Mouse (Mus musculus) heart, embryonic 10.5 days (tissue): ENCODE measurements around the gene March6. TPM values are rescaled to one million over a fixed set of nuclear protein-coding genes. Genes with fewer than 3 reads are reported as not detected.

ENCODE experiments used
- DNase-seq: peaks from one replicate; pipeline ENCODE4 v3.0.0-alpha.2; 2017; ENCODE audit warnings: low spot score
- H3K27ac ChIP-seq: fragments of 300-500 bp; sonication (generic); 2 replicates; pipeline ENCODE4 v1.5.1; 2016; ENCODE audit warnings: mild to moderate bottlenecking
- H3K27me3 ChIP-seq: fragments of 300-500 bp; sonication (generic); 2 replicates; pipeline ENCODE4 v1.6.1; 2016; ENCODE audit warnings: mild to moderate bottlenecking; ENCODE audit not compliant: poor library complexity, insufficient read depth, severe bottlenecking
- H3K36me3 ChIP-seq: fragments of 300-500 bp; sonication (generic); 2 replicates; pipeline ENCODE4 v1.6.1; 2016; ENCODE audit warnings: mild to moderate bottlenecking, moderate library complexity
- H3K4me1 ChIP-seq: fragments of 300-500 bp; sonication (generic); 2 replicates; pipeline ENCODE4 v1.6.1; 2016; ENCODE audit warnings: mild to moderate bottlenecking
- H3K4me3 ChIP-seq: fragments of 300-500 bp; sonication (generic); 2 replicates; pipeline ENCODE4 v1.5.1; 2016; ENCODE audit warnings: mild to moderate bottlenecking, moderate library complexity
- H3K9me3 ChIP-seq: fragments of 300-500 bp; sonication (generic); 2 replicates; pipeline ENCODE4 v1.6.1; 2016; ENCODE audit warnings: mild to moderate bottlenecking, moderate library complexity
- WGBS: fragments of 180-500 bp; shearing (Covaris S2); methylation state at CpG from one replicate; pipeline ENCODE4 v1.1.7; 2016; 5-methylcytosine and 5-hydroxymethylcytosine counted together
- polyA plus RNA-seq: library from polyadenylated mRNA; unstranded; fragments of >200 nt; fragmentation: Nextera tagmentation; extraction: Ambion mirVana; gene quantifications from 2 replicates; pipeline ENCODE4 v1.2.1, GENCODE M21; 2016

The March6 gene
- polyA plus RNA-seq, result 30.5 and 37.3 TPM in 2 replicates

DNA sequence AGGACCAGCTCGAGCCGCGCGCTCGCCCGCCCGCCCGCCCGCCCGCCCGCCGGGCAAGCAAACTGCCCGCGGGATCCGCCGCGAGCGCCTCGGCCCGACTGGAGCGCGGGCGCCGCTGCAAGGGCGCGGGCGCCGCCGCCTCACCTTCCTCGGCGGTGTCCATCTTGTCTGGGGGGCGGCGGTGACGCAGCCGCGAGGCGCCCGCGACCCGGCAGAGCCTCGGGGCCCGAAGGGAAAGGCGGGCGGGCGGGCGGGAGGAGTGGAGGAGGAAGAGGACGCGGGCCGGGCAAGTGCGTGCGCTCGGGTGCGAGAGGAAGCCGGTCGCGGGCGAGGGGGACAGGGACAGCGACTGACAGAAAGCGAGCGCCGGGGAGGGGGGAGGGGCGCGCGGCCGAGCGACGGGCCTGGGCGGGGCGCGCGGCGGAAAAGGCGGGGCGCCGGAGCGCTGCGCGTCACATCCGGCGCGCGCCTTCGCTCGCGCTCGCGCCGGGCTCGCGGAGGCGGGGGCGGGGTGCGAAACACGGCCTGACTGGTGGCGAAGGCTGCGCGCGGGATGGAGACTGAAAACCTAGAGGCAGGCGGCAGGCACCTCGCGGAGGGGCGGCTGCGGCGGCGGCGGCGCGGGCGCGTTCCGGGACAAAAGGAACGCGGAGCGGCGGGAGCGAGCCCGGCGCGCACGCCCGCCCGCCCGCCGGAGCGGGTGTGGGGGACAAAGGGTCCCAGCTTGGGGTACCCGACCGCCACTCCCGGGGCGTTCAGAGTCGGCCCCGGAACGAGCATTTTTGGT is at the start of gene March6:
Gene March6, minus strand, starts transcription at position 395 of the 787 bp plus-strand sequence.
- Histone ChIP-seq H3K4me1 (peaks cover 13% of the 10 kb centered on the region), H3K9me3 (no peaks in the 10 kb centered on the region), H3K27me3 (no peaks in the 10 kb centered on the region), H3K36me3 (peaks cover 5% of the 10 kb centered on the region; the same call in 1 of the 2 replicates), H3K27ac (peak within 1 kb of the TSS; percentile 98), H3K4me3 (peak within 1 kb of the TSS; percentile 94)
- DNase-seq, result peak; percentile 91
- under 1% methylated on average over 92 of the region's 132 CpGs for WGBS

DNA sequence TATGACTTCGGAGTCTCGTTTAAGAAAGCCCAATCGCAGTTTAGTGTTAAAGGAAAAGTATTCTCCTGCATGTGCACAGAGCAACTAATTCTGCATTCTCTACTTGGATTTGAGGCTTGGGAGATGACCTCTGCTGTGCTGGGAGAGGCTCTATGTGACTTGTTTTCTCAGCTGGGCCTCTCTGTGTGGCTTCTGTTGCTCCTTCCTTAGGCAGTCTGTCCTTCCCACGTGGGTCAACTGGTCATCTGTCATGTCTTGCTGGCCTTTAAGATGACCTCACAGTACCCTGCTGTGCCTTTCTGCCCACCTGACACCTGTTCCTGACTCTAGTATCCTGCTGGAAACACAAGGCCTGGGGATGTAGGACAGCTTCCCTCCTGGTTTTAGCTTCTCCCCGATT is 45.2 kb upstream of the March6 start:
- Histone ChIP-seq H3K4me3 (no peak overlapping the region), H3K27ac (no peak overlapping the region), H3K9me3 (no peaks in the 10 kb centered on the region), H3K4me1 (no peaks in the 10 kb centered on the region), H3K36me3 (no peaks in the 10 kb centered on the region), H3K27me3 (no peaks in the 10 kb centered on the region)
- no peak for DNase-seq
- WGBS, result 70% methylated on average over 5 of the region's 5 CpGs

DNA sequence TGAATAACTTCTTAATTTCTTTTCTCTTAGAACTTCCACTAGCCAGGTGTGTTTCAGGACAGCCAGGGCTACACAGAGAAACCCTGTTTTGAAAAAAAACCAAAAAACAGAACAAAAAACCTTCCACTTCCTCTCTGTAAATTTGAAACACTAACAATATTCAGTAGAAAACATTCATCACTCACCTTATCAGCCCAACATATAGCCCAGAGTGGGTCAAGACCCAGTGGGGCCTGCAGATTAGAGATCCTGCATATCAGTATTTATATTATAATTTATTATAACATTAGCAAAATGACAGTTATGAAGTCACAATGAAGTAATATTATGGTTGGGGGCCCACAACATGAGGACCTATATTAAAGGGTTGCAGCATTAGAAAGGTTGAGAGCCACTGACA is 42.8 kb upstream of the March6 start:
- no peak overlapping the region for H3K4me3 ChIP-seq
- DNase-seq, result no peak
- H3K4me1 ChIP-seq, result peaks cover 9% of the 10 kb centered on the region
- no peaks in the 10 kb centered on the region for H3K36me3 ChIP-seq
- no peak overlapping the region for H3K27ac ChIP-seq
- no peaks in the 10 kb centered on the region for H3K27me3 ChIP-seq
- no peaks in the 10 kb centered on the region for H3K9me3 ChIP-seq

DNA sequence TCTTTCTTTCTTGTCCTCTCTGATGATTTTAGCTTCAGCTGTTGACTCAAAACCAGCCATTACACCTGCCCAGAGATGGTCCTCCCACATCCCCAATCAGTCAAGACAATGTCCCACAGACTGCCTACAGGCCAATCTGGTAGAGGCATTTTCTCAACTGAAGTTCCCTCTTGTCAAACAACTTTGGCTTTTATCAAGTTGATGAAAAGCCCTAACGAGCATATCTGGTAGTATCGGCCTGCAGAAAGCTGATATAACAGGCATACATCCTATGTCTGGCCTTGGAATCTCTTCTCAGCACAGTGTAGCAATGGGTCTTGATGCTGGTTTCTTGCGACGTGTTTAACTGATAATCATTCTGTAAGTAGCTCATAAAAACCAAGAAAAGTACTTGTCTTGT is 42.4 kb upstream of the March6 start:
- Histone ChIP-seq H3K9me3 (no peaks in the 10 kb centered on the region), H3K4me1 (peaks cover 13% of the 10 kb centered on the region), H3K27me3 (no peaks in the 10 kb centered on the region), H3K27ac (no peak overlapping the region), H3K36me3 (no peaks in the 10 kb centered on the region), H3K4me3 (no peak overlapping the region)
- 63% methylated on average over 4 of the region's 4 CpGs for WGBS
- DNase-seq, result no peak

DNA sequence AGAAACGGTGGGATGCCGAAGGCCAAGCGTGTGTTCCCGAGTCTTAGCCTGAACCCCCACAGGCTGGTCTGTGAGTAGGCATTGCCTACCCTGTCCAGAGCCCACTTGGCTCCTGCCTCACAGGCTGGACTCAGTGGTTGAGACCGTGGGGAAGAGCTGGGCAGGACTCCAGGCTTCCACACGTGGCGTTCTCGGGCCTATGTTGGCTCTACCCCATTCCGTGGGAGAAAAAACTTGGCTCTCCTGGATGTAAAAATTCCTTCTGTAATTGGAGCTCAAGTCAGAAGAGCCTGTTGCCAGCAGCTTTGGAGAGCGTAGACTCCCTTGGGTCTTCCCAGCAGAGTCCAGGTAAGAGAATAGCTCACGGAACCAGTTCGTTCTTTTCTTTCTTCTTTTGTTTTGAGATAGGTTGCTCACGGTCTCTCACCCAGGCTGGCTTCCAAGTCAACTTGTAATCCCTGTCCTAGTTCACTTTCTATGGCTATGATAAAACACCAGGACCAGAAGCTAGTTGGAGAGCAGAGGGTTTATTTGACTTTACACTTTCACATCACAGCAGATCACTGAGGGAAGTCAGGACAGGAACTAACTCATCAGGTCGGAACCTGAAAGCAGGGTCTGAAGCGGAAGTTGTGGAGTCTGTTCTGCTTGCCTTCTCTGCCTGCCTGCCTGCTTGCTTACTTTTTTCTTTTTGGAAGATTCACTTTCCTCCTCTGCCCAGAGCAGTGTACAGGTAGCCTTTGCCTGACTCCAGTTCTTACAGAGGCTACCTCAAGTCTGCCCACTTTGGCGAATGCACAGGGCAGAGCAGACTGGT is 41.3 kb upstream of the March6 start:
- H3K36me3 ChIP-seq, result no peaks in the 10 kb centered on the region
- no peak for DNase-seq
- H3K4me1 ChIP-seq, result peaks cover 16% of the 10 kb centered on the region
- H3K27me3 ChIP-seq, result no peaks in the 10 kb centered on the region
- no peak overlapping the region for H3K4me3 ChIP-seq
- H3K27ac ChIP-seq, result no peak overlapping the region
- 87% methylated on average over 16 of the region's 16 CpGs for WGBS
- H3K9me3 ChIP-seq, result no peaks in the 10 kb centered on the region

DNA sequence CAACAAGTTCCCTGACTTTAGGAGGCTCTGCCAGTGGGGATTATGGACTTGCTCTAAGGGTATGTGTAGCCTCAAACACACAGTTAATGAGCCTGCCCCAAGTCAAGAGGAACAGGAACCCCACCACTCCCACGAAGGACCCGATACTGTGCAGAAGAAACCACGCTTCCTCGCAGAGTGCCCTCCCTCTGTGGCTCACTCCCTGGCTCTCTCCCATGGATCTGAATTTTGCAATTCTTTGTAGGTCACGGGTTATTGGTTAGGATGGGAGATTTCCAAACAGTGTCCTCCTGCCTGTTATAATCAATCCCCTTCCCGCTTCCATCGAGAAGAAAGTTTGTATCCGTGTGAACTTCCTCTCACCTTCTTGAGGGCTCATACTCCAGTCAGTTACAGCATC is 40.1 kb upstream of the March6 start:
- Histone ChIP-seq H3K4me1 (peaks cover 16% of the 10 kb centered on the region), H3K36me3 (no peaks in the 10 kb centered on the region), H3K27ac (no peak overlapping the region), H3K9me3 (no peaks in the 10 kb centered on the region), H3K27me3 (no peaks in the 10 kb centered on the region), H3K4me3 (no peak overlapping the region)
- WGBS, result 88% methylated on average over 8 of the region's 8 CpGs
- DNase-seq, result no peak

DNA sequence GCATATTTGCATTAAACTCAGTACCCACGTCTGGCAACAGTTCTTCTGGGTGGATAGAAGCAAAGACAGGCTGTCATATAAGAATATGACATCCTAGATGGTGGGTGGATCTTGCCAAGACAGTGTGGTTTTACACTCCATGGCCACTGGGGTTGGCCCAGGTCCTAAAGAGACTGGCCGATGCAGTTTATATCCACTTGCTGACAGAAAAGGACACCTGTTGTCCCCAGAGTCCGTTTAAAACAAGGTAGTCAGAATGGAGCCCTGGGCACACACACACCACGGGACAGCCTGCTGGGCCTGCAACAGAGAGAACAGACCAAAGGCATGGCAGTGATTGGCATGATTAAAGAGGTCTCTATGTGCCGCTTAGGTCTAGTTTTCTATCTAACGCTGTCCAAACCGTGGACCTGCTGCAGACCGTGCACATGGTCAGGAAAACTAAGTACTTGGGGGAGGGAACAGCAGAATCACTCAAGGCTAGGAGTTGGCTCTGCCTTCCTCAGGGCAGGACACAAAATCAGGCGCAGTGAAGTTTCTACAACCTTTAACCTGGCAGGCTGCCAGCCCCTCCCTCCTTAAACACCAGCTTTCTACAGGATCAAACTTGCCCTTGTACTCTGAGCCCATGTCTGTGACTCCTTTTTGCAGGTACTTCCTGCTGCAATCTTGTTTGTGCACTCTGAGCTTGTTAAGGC is 38.6 kb upstream of the March6 start:
- no peaks in the 10 kb centered on the region for H3K27me3 ChIP-seq
- H3K9me3 ChIP-seq, result no peaks in the 10 kb centered on the region

DNA sequence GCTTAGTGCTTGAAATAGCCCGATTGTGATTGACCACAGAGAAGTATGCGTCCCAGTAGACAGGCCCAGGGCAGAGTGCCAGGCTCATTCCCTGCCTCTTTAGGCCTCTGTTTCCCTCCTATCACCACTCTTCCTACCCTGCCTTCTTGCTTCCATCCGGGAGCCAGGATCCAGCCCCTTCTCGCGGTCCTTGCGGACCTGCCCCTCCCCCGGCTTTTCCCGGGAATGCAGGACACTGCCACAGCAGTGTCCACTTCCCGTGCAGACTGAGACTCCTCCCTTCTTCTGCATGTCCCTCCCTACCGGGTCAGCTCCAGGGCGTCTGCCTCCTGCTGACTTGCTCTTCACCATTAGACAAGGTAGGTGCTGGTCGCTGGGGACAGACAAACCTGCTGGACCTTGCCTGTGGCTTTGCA is 37.7 kb upstream of the March6 start:
- Histone ChIP-seq H3K9me3 (no peaks in the 10 kb centered on the region), H3K4me3 (peak overlapping the region; percentile 30), H3K27ac (peak overlapping the region; percentile 50), H3K4me1 (peaks cover 20% of the 10 kb centered on the region), H3K36me3 (no peaks in the 10 kb centered on the region), H3K27me3 (no peaks in the 10 kb centered on the region)
- 10% methylated on average over 12 of the region's 12 CpGs for WGBS
- DNase-seq, result peak; percentile 89

More for the DNA sequence above, 38.6 kb upstream of the March6 start:
- Histone ChIP-seq H3K36me3 (no peaks in the 10 kb centered on the region), H3K27ac (no peak overlapping the region), H3K4me3 (0 out of 2 replicates have a peak overlapping the region, but pooled peaks have one; percentile 30), H3K4me1 (peaks cover 16% of the 10 kb centered on the region)
- DNase-seq, result no peak
- WGBS, result 73% methylated on average over 9 of the region's 9 CpGs

DNA sequence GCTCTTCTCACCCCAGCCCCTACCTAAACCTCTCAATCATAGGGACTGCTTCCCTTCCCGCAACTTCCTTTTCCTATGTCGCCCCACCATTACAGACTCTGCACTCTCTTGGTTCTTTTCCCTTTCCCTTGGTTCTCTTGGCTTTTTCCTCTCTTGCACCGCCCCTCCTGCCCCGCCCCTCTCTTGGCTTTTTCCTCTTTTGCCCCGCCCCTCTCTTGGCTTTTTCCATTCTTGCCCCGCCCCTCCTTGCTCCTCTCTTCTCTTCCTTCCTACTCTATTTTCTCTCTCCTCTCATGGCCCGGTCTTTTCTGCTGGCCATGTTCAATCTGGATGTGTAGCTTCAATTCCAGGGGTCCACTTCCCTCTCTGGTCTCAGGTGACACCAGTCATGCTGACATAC is 36.6 kb upstream of the March6 start:
- H3K27ac ChIP-seq, result no peak overlapping the region
- 57% methylated on average over 7 of the region's 7 CpGs for WGBS
- no peaks in the 10 kb centered on the region for H3K27me3 ChIP-seq
- no peaks in the 10 kb centered on the region for H3K9me3 ChIP-seq
- peaks cover 27% of the 10 kb centered on the region for H3K4me1 ChIP-seq
- no peak for DNase-seq
- no peaks in the 10 kb centered on the region for H3K36me3 ChIP-seq
- no peak overlapping the region for H3K4me3 ChIP-seq

DNA sequence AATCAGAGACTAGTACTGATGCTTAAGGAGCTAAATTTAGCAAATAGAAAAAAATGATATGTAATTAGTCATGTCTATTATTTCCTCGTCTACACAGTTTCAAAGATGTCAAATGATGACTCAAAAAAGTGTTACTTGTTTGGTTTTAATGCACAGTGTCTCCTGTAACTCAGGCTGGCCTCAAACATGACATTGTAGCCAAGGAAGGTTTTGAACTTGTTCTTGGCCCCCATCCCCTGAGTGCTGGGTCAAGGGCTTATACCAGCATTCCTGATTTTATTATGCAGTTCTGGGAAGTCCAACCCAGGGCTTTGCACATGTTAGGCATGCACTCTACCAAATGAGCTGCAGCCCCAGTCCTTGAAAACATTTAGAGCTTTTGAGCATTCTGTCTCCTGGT is 34.9 kb upstream of the March6 start:
- peaks cover 27% of the 10 kb centered on the region for H3K4me1 ChIP-seq
- 77% methylated on average over 1 of the region's 1 CpGs for WGBS
- H3K27ac ChIP-seq, result no peak overlapping the region
- no peak for DNase-seq
- H3K36me3 ChIP-seq, result no peaks in the 10 kb centered on the region
- no peaks in the 10 kb centered on the region for H3K9me3 ChIP-seq
- H3K27me3 ChIP-seq, result no peaks in the 10 kb centered on the region
- H3K4me3 ChIP-seq, result no peak overlapping the region

DNA sequence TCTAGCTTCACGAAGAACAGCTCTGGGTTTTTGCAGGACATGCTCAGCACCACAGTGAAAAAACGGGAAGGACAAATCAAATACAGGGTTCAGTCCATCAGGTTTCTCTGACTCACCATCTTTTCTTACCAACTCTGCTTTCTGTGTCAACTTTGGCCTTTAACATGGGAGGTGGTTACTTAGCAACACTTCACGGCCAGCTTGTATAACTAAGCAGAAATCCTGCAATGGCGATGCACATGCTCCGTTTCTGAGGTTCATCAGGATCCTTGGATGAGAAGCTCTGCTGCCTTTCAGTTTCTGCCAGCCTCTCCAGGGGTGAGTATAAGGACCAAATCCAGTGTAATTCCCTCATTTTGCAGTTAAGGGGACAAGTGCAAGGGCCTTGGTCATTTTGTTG is 34.3 kb upstream of the March6 start, which contains the start of gene Cmbl:
Gene Cmbl, plus strand, starts transcription at position 206 of the 400 bp plus-strand sequence.
- H3K4me1 ChIP-seq, result peaks cover 27% of the 10 kb centered on the region
- no peak within 1 kb of the TSS for H3K4me3 ChIP-seq
- H3K27me3 ChIP-seq, result no peaks in the 10 kb centered on the region
- no peaks in the 10 kb centered on the region for H3K36me3 ChIP-seq
- H3K27ac ChIP-seq, result no peak within 1 kb of the TSS
- no peak for DNase-seq
- no peaks in the 10 kb centered on the region for H3K9me3 ChIP-seq
- WGBS, result 85% methylated on average over 5 of the region's 5 CpGs

DNA sequence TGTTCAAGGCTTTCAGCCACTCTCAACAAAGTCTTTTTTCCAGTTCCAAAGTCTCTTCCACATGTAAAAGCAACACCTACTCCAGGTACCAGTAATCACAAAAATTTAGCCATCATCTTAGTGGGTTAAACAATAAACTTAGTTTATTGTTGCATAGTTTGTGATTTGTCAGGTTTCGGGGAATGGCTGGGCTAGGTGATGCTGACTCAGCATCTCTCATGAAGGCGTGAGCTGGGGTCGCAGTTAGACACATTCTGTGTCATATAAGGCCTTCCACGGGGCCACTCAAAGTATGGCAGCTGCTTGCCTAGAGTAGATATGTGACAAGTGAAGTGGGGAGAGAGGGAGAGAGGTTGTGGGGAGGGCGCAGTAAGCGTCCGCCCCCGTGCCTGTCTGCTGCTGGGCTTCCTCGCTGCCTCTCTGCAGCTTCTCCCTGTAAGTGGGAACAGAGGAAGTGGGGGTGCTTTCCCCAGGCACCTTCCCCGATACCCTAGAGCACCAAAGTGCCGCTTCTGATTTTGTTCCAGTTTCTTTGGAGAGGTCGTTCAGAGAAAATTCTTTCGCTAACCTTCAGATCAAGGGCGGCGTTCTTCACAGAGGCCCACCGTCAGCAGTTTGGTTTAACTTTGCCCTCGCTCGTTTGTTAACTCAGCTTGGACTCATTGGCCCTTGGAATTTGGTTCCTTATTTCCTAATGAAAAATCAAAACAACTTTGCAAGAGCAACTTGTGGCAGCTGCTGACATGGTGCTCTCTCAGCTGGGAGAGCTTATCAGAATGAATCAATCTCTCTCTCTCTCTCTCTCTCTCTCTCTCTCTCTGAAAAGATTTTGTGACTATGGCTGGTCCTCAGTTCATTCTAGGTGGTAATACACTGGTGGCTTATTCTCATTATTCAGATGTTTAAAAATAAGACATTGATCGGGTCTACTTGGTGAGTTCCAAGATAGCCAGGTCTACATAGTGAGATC is 33.0 kb upstream of the March6 start:
- no peak for DNase-seq
- no peaks in the 10 kb centered on the region for H3K36me3 ChIP-seq
- 56% methylated on average over 19 of the region's 19 CpGs for WGBS
- no peaks in the 10 kb centered on the region for H3K27me3 ChIP-seq
- peaks cover 19% of the 10 kb centered on the region for H3K4me1 ChIP-seq
- no peaks in the 10 kb centered on the region for H3K9me3 ChIP-seq
- no peak overlapping the region for H3K4me3 ChIP-seq
- H3K27ac ChIP-seq, result peak overlapping the region; percentile 66
